8 mouse cellular contexts compared by ENCODE assay signal in genomic region chr7:15948381-15948941, GRCm38 (mm10). TPM values are rescaled to one million over a fixed set of nuclear protein-coding genes. Genes with fewer than 3 reads are reported as not detected.
DNase-seq lines count a peak whose midpoint lies in the region; ATAC-seq lines count a peak whose summit lies in the region.

No protein-coding gene starts in this region.

- peak overlapping the region; percentile 65 for H3K4me2 ChIP-seq in heart, embryonic 14.5 days (ENCODE audit: low read length)
- H3K4me2 ChIP-seq in liver, embryonic 13.5 days = peak overlapping the region; percentile 75

- peak overlapping the region; percentile 72 to 85 for H3K27ac ChIP-seq in heart, embryonic 14.5 days (replicated peaks in 1 of 2; ENCODE audit: control insufficient read depth in 1 of 2, insufficient read depth in 1 of 2, low read depth in 2 of 2, low read length in 2 of 2)
- peak overlapping the region; percentile 87 for H3K27ac ChIP-seq in liver, embryonic 13.5 days

- H3K4me3 ChIP-seq in heart, embryonic 14.5 days (ENCODE audit: control insufficient read depth in 1 of 2, insufficient read depth in 1 of 2, low read depth in 1 of 2, low read length in 2 of 2) = peak overlapping the region; percentile 17 to 37
- peak overlapping the region; percentile 44 for H3K4me3 ChIP-seq in liver, embryonic 13.5 days (replicated peaks)

- peak; percentile 62 to 80 for DNase-seq in CD8-positive naive resting alpha-beta T cell, adult 2 months (ENCODE audit: low read depth in 2 of 2, low spot score in 2 of 2)
- DNase-seq in c-Kit-negative CD71-positive TER-119-positive erythroid progenitor cells, embryonic 14.5 days (ENCODE audit: low read depth, low spot score) = peak; percentile 71
- DNase-seq in fat pad, adult 2 months (ENCODE audit: extremely low read depth, low read depth, low spot score) = peak; percentile 82
- peak; percentile 93 for DNase-seq in kidney, postnatal 10 days
- peak; percentile 79 for DNase-seq in liver, embryonic 13.5 days
- peak; percentile 76 to 84 for DNase-seq in natural killer cell, adult 2 months (ENCODE audit: low spot score in 2 of 2)
- DNase-seq in splenic B cell, adult 2 months (ENCODE audit: low read depth, low spot score) = peak; percentile 92

- no peaks in the 10 kb centered on the region for H3K27me3 ChIP-seq in heart, embryonic 14.5 days (ENCODE audit: control insufficient read depth, insufficient read depth, low read length)
- H3K27me3 ChIP-seq in liver, embryonic 13.5 days = peaks cover 9% of the 10 kb centered on the region; the same call in 1 of the 2 replicates
- no peaks in the 10 kb centered on the region for H3K27me3 ChIP-seq in splenic B cell, adult 2 months (ENCODE audit: control insufficient read depth, insufficient read depth, low read length, poor library complexity, severe bottlenecking)

- peak overlapping the region; percentile 25 for H3K9ac ChIP-seq in heart, embryonic 14.5 days (ENCODE audit: low read length)
- peak overlapping the region; percentile 70 for H3K9ac ChIP-seq in liver, embryonic 13.5 days

- peak; percentile 69 for ATAC-seq in heart, embryonic 14.5 days (ENCODE audit: insufficient number of reproducible peaks, insufficient read depth, low FRiP score, low read depth)
- peak; percentile 65 for ATAC-seq in liver, embryonic 13.5 days (ENCODE audit: low read depth)

- peaks cover 57% of the 10 kb centered on the region for H3K36me3 ChIP-seq in heart, embryonic 14.5 days (ENCODE audit: control insufficient read depth, insufficient read depth, low read length)
- H3K36me3 ChIP-seq in liver, embryonic 13.5 days = peaks cover 18% of the 10 kb centered on the region
- peaks cover 4% of the 10 kb centered on the region; the same call in 1 of the 2 replicates for H3K36me3 ChIP-seq in splenic B cell, adult 2 months (ENCODE audit: control insufficient read depth, insufficient read depth, low read length, poor library complexity, severe bottlenecking)

- WGBS in heart, embryonic 14.5 days = 3% methylated on average over 23 of the region's 23 CpGs
- WGBS in liver, embryonic 13.5 days (ENCODE audit: insufficient replicate concordance) = 3% methylated on average over 23 of the region's 23 CpGs

- peaks cover 2% of the 10 kb centered on the region; the same call in 1 of the 2 replicates for H3K9me3 ChIP-seq in heart, embryonic 14.5 days (ENCODE audit: control insufficient read depth, low read length)
- H3K9me3 ChIP-seq in liver, embryonic 13.5 days (replicated peaks) = peaks cover 3% of the 10 kb centered on the region; the same call in 1 of the 2 replicates

- H3K4me1 ChIP-seq in heart, embryonic 14.5 days (ENCODE audit: control insufficient read depth in 2 of 2, insufficient read depth in 2 of 2, low read length in 2 of 2) = peaks cover 12 to 24% of the 10 kb centered on the region in 2 experiments
- H3K4me1 ChIP-seq in liver, embryonic 13.5 days (replicated peaks) = peaks cover 88% of the 10 kb centered on the region

RNA-seq across cellular contexts. Expression of gene Nop53, which starts 2.6 kb away (rescaled TPM):
- 120 and 121 TPM in 2 replicates for polyA plus RNA-seq in heart, embryonic 14.5 days (2014; fragmentation: Nextera tagmentation; extraction: Ambion mirVana)
- 122 and 132 TPM in 2 replicates for polyA plus RNA-seq in liver, embryonic 13.5 days (2015; fragmentation: Nextera tagmentation; extraction: Ambion mirVana)

RNA-seq across cellular contexts. Expression of gene Ehd2, which starts 18.9 kb away (rescaled TPM):
- 37.4 and 43.5 TPM in 2 replicates for polyA plus RNA-seq in heart, embryonic 14.5 days (2014; fragmentation: Nextera tagmentation; extraction: Ambion mirVana)
- polyA plus RNA-seq in liver, embryonic 13.5 days (2015; fragmentation: Nextera tagmentation; extraction: Ambion mirVana) = 3.9 and 4.6 TPM in 2 replicates

RNA-seq across cellular contexts. Expression of gene Selenow, which starts 26.3 kb away (rescaled TPM):
- polyA plus RNA-seq in heart, embryonic 14.5 days (2014; fragmentation: Nextera tagmentation; extraction: Ambion mirVana) = 828 and 831 TPM in 2 replicates
- polyA plus RNA-seq in liver, embryonic 13.5 days (2015; fragmentation: Nextera tagmentation; extraction: Ambion mirVana) = 368 and 374 TPM in 2 replicates

Comparison
In these comparisons a context has a peak if more than half of its experiments do, and no peak if none do; other contexts are left out.
1. Peak in every context shown above with its lines: DNase-seq, ATAC-seq, H3K4me3 ChIP-seq and H3K27ac ChIP-seq.